Mouse (Mus musculus) liver, embryonic 13.5 days (tissue): ENCODE measurements around the gene Spz1. TPM values are rescaled to one million over a fixed set of nuclear protein-coding genes. Genes with fewer than 3 reads are reported as not detected.

Experiments
- ATAC-seq: fragments of 200-750 bp; cut with Nextera tagmentation; 2 replicates; pipeline ENCODE4 v1.8.0; 2017; ENCODE audit warnings: low read depth, mild to moderate bottlenecking, moderate number of reproducible peaks, moderate library complexity
- DNase-seq: peaks from one replicate; pipeline ENCODE4 v3.0.0; 2022
- H3K27ac ChIP-seq: fragments of 300-500 bp; sonication (generic); 2 replicates; pipeline ENCODE4 v1.5.1; 2015; ENCODE audit warnings: moderate library complexity, mild to moderate bottlenecking, inconsistent platforms
- H3K27me3 ChIP-seq: fragments of 300-500 bp; sonication (generic); 2 replicates; pipeline ENCODE4 v1.6.1; 2015; ENCODE audit warnings: mild to moderate bottlenecking, inconsistent platforms
- H3K36me3 ChIP-seq: fragments of 300-500 bp; sonication (generic); 2 replicates; pipeline ENCODE4 v1.6.1; 2015; ENCODE audit warnings: mild to moderate bottlenecking, inconsistent platforms
- H3K4me1 ChIP-seq: fragments of 300-500 bp; sonication (generic); replicated peaks from 2 replicates; pipeline ENCODE4 v1.6.1; 2015; ENCODE audit warnings: inconsistent platforms
- H3K4me2 ChIP-seq: fragments of 300-500 bp; sonication (generic); 2 replicates; pipeline ENCODE4 v1.6.1; 2015; ENCODE audit warnings: inconsistent platforms, mild to moderate bottlenecking, moderate library complexity
- H3K4me3 ChIP-seq: fragments of 300-500 bp; sonication (generic); replicated peaks from 2 replicates; pipeline ENCODE4 v1.5.1; 2015; ENCODE audit warnings: mild to moderate bottlenecking, inconsistent platforms
- H3K9ac ChIP-seq: fragments of 300-500 bp; sonication (generic); 2 replicates; pipeline ENCODE4 v1.6.1; 2015; ENCODE audit warnings: mild to moderate bottlenecking, inconsistent platforms
- H3K9me3 ChIP-seq: fragments of 300-500 bp; sonication (generic); replicated peaks from 2 replicates; pipeline ENCODE4 v1.6.1; 2016; ENCODE audit warnings: inconsistent platforms
- WGBS: fragments of 180-500 bp; shearing (Covaris S2); methylation state at CpG from one replicate; pipeline ENCODE4 v1.1.7; 2015; ENCODE audit not compliant: insufficient replicate concordance; 5-methylcytosine and 5-hydroxymethylcytosine counted together
- polyA plus RNA-seq: library from polyadenylated mRNA; unstranded; fragments of >200 nt; fragmentation: Nextera tagmentation; extraction: Ambion mirVana; gene quantifications from 2 replicates; pipeline ENCODE4 v1.2.1, GENCODE M21; 2015

Gene Spz1
- polyA plus RNA-seq, 1 experiment from 2014 or later, result not detected

- DNase-seq (no peak), ATAC-seq (no peak)
- peak overlapping the region; percentile 95 for H3K27ac ChIP-seq
- no peaks in the 10 kb centered on the region for H3K36me3 ChIP-seq
- peak overlapping the region; percentile 66 for H3K4me2 ChIP-seq
- H3K9me3 ChIP-seq, result no peaks in the 10 kb centered on the region
- no peak overlapping the region for H3K4me3 ChIP-seq
- peak overlapping the region; percentile 56 for H3K9ac ChIP-seq
- no peaks in the 10 kb centered on the region for H3K27me3 ChIP-seq
- peaks cover 77% of the 10 kb centered on the region for H3K4me1 ChIP-seq
- 72% methylated on average over 6 of the region's 6 CpGs for WGBS
Measured at GRCm38 (mm10) chr13:92594481-92594880, 18.5 kb upstream of the Spz1 start.

DNA sequence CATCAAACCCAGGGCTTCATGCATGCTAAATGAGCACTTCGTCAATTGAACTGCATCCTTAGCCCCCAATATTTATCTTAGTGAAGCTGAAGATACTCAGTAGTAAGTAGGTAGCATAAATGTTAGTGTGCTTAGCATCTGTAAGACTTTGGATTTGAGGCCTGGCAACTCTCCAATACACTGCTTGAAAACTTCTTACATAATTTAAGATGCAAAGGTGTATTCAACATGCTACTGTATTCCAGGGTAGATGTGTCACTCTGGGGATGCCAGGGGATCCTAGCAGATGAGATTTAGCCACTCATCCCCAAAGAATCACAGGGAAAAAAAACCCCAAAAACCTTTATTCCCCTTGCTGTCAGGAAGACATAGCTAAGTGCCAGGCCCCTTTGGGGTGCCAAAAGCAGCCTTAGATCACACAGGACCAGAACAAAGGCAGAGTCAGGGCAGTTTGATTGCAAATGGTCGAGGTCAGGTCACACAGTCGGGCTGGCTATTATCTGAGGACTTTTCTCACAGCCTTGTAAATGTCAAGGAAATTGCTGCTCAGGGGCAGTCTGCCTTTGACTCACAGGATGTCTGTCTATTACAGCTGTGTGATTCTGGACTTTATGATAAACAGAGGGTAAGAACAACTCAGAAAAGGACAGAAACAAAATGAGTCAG is 17.9 kb upstream of the Spz1 start:
- Histone ChIP-seq H3K4me1 (peaks cover 83% of the 10 kb centered on the region), H3K27ac (peak overlapping the region; percentile 95), H3K4me2 (peak overlapping the region; percentile 66), H3K4me3 (no peak overlapping the region; the same call in 1 of the 2 replicates), H3K27me3 (no peaks in the 10 kb centered on the region), H3K36me3 (no peaks in the 10 kb centered on the region), H3K9me3 (no peaks in the 10 kb centered on the region), H3K9ac (peak overlapping the region; percentile 56)
- ATAC-seq (no peak), DNase-seq (no peak)
- 21% methylated on average over 3 of the region's 3 CpGs for WGBS

- peaks cover 85% of the 10 kb centered on the region for H3K4me1 ChIP-seq
- H3K4me2 ChIP-seq, result peak overlapping the region; percentile 66
- H3K27ac ChIP-seq, result peak overlapping the region; percentile 95
- peak overlapping the region; percentile 36 for H3K4me3 ChIP-seq
- peak; percentile 88 for DNase-seq
- H3K36me3 ChIP-seq, result no peaks in the 10 kb centered on the region
- peak; percentile 96 for ATAC-seq
- H3K9me3 ChIP-seq, result no peaks in the 10 kb centered on the region
- H3K9ac ChIP-seq, result peak overlapping the region; percentile 56
- 7% methylated on average over 12 of the region's 12 CpGs for WGBS
- H3K27me3 ChIP-seq, result no peaks in the 10 kb centered on the region
Measured at GRCm38 (mm10) chr13:92592786-92593635, 17.0 kb upstream of the Spz1 start.

DNA sequence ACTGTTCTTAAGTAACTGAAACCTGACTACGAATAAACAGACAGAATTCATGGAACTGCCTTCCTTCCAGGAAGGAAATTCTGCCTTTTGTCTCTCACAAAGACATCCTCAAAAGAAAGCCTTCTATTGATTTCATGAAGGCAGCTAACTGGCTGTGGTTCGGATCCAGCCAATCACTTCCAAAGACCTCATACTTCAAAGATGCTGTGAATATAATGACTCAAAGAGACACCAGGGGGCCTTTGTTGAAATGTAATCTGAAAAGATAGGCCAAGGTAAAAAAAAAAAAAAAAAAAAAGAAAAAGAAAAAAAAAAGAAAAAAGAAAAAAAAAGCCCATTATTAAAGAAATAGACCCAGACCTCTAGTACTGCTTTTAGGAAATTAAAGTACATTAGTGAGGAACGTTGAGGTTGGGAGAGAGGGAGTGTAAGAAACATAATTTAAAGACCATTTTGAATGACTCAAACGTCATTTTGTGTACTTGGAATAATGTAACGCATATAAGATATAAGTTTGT is 16.4 kb upstream of the Spz1 start:
- Histone ChIP-seq H3K27ac (peak overlapping the region; percentile 95), H3K27me3 (no peaks in the 10 kb centered on the region), H3K4me3 (peak overlapping the region; percentile 36; the same call in 1 of the 2 replicates), H3K4me2 (peak overlapping the region; percentile 66), H3K9me3 (no peaks in the 10 kb centered on the region), H3K9ac (peak overlapping the region; percentile 56; the same call in 1 of the 2 replicates), H3K4me1 (peaks cover 90% of the 10 kb centered on the region), H3K36me3 (no peaks in the 10 kb centered on the region)
- no peak for DNase-seq
- no peak for ATAC-seq
- WGBS, result 20% methylated on average over 5 of the region's 5 CpGs

DNA sequence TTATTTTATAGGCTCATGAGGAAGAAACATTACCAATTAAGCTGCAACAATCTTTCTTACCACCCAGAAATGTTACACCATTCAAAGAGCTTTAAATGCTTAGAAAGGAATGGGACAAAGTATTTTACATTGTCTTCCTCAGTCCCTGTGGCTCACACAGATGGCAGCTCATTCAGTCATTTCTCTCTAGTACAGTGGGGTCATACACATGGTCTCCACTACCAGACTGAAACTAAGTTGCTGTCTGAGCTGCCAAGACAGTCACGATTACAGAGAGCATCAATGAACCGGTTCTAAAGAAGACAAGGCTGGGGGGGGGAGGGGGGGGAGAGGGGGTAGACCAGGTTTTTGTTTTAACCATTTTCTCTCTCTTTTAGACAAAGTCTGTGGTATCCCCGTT is 15.3 kb upstream of the Spz1 start:
- no peak for ATAC-seq
- peak overlapping the region; percentile 95 for H3K27ac ChIP-seq

DNA sequence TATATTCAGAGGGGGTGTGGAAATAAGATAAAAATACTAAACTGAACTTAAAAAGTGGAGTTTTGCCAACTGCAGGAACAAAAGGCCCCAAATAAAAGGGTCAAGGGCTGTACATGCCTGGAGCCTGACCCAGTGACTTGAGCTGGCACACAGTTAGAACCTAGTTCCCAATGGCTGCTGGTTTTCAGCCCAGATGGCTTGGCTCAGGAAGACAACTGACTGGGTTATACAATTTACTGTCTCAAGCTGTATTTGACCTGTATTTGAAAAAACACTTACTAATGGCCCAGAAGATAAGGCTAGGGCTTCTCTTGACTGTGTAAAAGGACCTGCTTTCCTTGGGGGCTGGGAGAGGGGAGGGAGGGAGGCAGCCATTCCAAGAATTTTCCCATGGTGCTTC is 13.3 kb upstream of the Spz1 start:
- peak overlapping the region; percentile 85 for H3K27ac ChIP-seq
- H3K4me3 ChIP-seq, result no peak overlapping the region
- DNase-seq (no peak), ATAC-seq (0 out of 2 replicates have a peak, but pooled peaks have one; percentile 8)
- H3K27me3 ChIP-seq, result no peaks in the 10 kb centered on the region
- peaks cover 68% of the 10 kb centered on the region for H3K4me1 ChIP-seq
- H3K9ac ChIP-seq, result peak overlapping the region; percentile 40
- H3K36me3 ChIP-seq, result no peaks in the 10 kb centered on the region
- no peaks in the 10 kb centered on the region for H3K9me3 ChIP-seq
- no peak overlapping the region for H3K4me2 ChIP-seq

More for the DNA sequence above, 15.3 kb upstream of the Spz1 start:
- no peak for DNase-seq
- no peak overlapping the region for H3K4me2 ChIP-seq
- no peak overlapping the region for H3K9ac ChIP-seq
- WGBS, result 60% methylated on average over 3 of the region's 3 CpGs
- H3K9me3 ChIP-seq, result no peaks in the 10 kb centered on the region
- H3K4me1 ChIP-seq, result peaks cover 83% of the 10 kb centered on the region
- H3K27me3 ChIP-seq, result no peaks in the 10 kb centered on the region
- no peaks in the 10 kb centered on the region for H3K36me3 ChIP-seq
- H3K4me3 ChIP-seq, result no peak overlapping the region

- DNase-seq, result no peak
- Histone ChIP-seq H3K4me2 (no peak overlapping the region), H3K9ac (no peak overlapping the region), H3K27me3 (no peaks in the 10 kb centered on the region), H3K4me1 (peaks cover 63% of the 10 kb centered on the region), H3K27ac (peak overlapping the region; percentile 85), H3K4me3 (no peak overlapping the region), H3K36me3 (no peaks in the 10 kb centered on the region), H3K9me3 (no peaks in the 10 kb centered on the region)
- ATAC-seq, result no peak
- 74% methylated on average over 3 of the region's 3 CpGs for WGBS
Measured at GRCm38 (mm10) chr13:92588704-92589103, 12.7 kb upstream of the Spz1 start.

GRCm38 (mm10) chr13:92584094-92584717 is 8.2 kb upstream of the Spz1 start:
- H3K27ac ChIP-seq, result peak overlapping the region; percentile 44
- WGBS, result 78% methylated on average over 8 of the region's 8 CpGs
- DNase-seq, result no peak

GRCm38 (mm10) chr13:92580220-92581043 is 4.5 kb upstream of the Spz1 start:
- no peak overlapping the region for H3K4me2 ChIP-seq

More at GRCm38 (mm10) chr13:92584094-92584717, 8.2 kb upstream of the Spz1 start:
- Histone ChIP-seq H3K4me3 (no peak overlapping the region), H3K4me2 (no peak overlapping the region), H3K9ac (no peak overlapping the region), H3K36me3 (no peaks in the 10 kb centered on the region), H3K27me3 (no peaks in the 10 kb centered on the region), H3K4me1 (peaks cover 37% of the 10 kb centered on the region), H3K9me3 (no peaks in the 10 kb centered on the region)
- no peak for ATAC-seq

DNA sequence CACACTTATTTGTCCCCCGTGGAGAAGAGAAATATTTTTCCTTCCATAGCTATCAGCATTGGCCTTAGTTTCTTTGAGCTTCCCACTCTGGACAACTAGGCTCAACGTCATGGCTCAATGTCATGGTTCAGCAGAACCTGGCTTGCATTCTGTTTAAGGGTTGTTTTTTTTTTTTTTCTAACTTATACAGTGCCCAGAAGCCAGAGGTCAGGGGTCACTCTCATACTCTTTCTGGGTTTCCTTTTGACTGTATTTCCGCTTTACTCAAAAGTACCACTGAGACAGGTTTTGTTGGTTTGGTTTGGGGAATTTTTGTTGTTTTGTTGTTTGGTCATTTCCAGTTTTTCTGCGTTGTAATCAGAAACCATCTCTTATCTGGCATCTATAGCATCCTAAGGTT is 2.2 kb upstream of the Spz1 start:
- H3K36me3 ChIP-seq, result no peaks in the 10 kb centered on the region
- WGBS, result 57% methylated on average over 4 of the region's 4 CpGs
- H3K4me1 ChIP-seq, result peaks cover 10% of the 10 kb centered on the region
- H3K27ac ChIP-seq, result no peak overlapping the region
- H3K4me2 ChIP-seq, result no peak overlapping the region
- DNase-seq (no peak), ATAC-seq (no peak)
- no peaks in the 10 kb centered on the region for H3K9me3 ChIP-seq
- no peak overlapping the region for H3K4me3 ChIP-seq
- no peak overlapping the region for H3K9ac ChIP-seq
- H3K27me3 ChIP-seq, result 0 out of 2 replicates have a peak, but pooled peaks cover 5% of the 10 kb centered on the region

More at GRCm38 (mm10) chr13:92580220-92581043, 4.5 kb upstream of the Spz1 start:
- peak; percentile 62 for DNase-seq
- Histone ChIP-seq H3K4me3 (no peak overlapping the region), H3K9me3 (no peaks in the 10 kb centered on the region), H3K27me3 (no peaks in the 10 kb centered on the region), H3K27ac (peak overlapping the region; percentile 6; the same call in 1 of the 2 replicates), H3K9ac (no peak overlapping the region), H3K4me1 (peaks cover 15% of the 10 kb centered on the region), H3K36me3 (no peaks in the 10 kb centered on the region)
- peak; percentile 67 for ATAC-seq
- WGBS, result 36% methylated on average over 10 of the region's 10 CpGs
